Mouse (Mus musculus): ENCODE results near the gene Wars2. TPM values are rescaled to one million over a fixed set of nuclear protein-coding genes. Genes with fewer than 3 reads are reported as not detected.

Gene Wars2
- polyA plus RNA-seq, 1 experiment: 4.0 TPM

Other genes with a start within 250 kb of the Wars2 start
- gene Hao2, start 247.8 kb upstream of the Wars2 start, polyA plus RNA-seq (2012; fragmentation: generic; extraction: Trizol): not detected
- gene Tbx15, start 99.3 kb downstream of the Wars2 start, polyA plus RNA-seq (2012; fragmentation: generic; extraction: Trizol): 24.8 TPM

All from myocyte (in vitro differentiated cells).